Mouse (Mus musculus): ENCODE measurements at regions not wholly inside any gene's neighbourhood (a gene's known extent, or its start where the extent isn't known, plus 50 kb on each side); places are given as distances from the start of the nearest gene placed in this dataset.

DNA sequence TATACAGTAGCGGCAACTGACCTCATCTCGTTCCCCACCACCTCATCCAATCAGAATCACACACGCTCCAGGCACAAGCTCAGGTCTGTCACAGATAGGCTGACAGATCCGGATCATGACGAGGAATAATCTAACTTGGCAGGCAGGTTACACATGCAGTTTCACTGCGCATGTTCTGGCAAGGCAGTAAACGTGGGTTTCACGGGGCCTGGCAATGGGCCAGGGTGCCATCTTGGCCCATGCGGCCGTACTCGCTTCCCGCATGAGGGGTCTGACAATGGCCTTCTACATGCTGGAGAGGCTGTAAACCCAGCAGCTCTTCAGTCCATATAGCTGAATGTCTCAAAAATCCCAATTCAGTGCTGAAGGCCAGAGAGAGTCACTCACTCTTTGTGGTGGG lies 154.1 kb downstream of the Pdcd6ip start:
- H3K27ac ChIP-seq, result no peak overlapping the region
- H3K9me3 ChIP-seq (ENCODE audit: low read length), result no peaks in the 10 kb centered on the region
- H3K36me3 ChIP-seq (ENCODE audit: insufficient read depth, low read length), result no peaks in the 10 kb centered on the region
- no peaks in the 10 kb centered on the region for H3K4me1 ChIP-seq (ENCODE audit: insufficient read depth, low read length)
- DNase-seq (ENCODE audit: low spot score), result no peak
- H3K9ac ChIP-seq (replicated peaks; ENCODE audit: low read length), result no peak overlapping the region
- H3K4me2 ChIP-seq (ENCODE audit: low read depth, low read length), result no peak overlapping the region
- no peak for TF ChIP-seq CTCF (IDR thresholded peaks at IDR 0.05; ENCODE audit: low read depth)
- no peak overlapping the region for H3K4me3 ChIP-seq (ENCODE audit: low read length)
- WGBS, result 85% methylated on average over 12 of the region's 12 CpGs
- ATAC-seq, result no peak
- no peaks in the 10 kb centered on the region for H3K27me3 ChIP-seq (ENCODE audit: insufficient read depth, low read length)

DNA sequence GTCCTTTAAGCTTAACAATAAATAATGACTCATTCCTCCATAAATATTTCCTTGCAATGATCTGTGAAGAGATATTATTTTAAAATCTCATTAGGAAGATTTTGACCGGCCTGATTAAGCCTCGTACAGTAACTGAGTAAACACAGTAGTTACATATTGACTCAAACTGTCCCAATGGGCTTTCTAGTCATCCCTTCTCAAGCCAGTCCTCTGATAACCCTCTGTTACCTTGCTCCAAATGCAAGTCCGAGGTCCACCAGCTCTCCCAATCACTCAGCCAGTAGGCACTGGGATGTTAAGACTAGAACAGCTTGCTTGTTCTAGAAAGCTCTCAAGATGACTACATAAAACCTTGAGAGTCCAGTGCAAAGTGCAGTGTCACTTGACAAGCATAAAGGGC lies 160.6 kb downstream of the Pdcd6ip start:
- Histone ChIP-seq H3K27me3 (ENCODE audit: insufficient read depth, low read length) (no peaks in the 10 kb centered on the region), H3K36me3 (ENCODE audit: insufficient read depth, low read length) (no peaks in the 10 kb centered on the region), H3K4me3 (ENCODE audit: low read length) (no peak overlapping the region), H3K4me2 (ENCODE audit: low read depth, low read length) (no peak overlapping the region), H3K9ac (replicated peaks; ENCODE audit: low read length) (no peak overlapping the region), H3K27ac (no peak overlapping the region), H3K4me1 (ENCODE audit: insufficient read depth, low read length) (no peaks in the 10 kb centered on the region), H3K9me3 (ENCODE audit: low read length) (no peaks in the 10 kb centered on the region)
- TF ChIP-seq CTCF (IDR thresholded peaks at IDR 0.05; ENCODE audit: low read depth), result no peak
- ATAC-seq (no peak), DNase-seq (ENCODE audit: low spot score) (no peak)
- WGBS, result 88% methylated on average over 3 of the region's 3 CpGs

DNA sequence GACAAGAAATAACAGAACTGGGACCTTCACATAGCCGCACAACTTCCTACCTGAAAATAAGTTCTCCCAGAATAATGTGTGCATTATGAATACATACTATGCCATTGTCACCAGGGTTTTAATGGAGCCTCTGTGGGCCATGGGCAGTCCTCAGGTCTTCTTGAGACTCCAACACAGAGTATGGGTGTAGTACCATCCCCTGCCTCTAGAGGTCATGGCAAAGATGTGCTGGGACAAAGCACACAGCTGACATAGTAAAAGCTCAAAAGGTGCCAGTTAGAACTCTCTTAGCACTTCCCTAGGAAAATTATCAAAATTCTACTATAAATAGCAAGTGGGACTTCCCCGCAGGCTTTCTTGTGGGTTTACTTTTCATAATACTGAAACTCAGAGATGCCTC lies 179.5 kb downstream of the Pdcd6ip start:
- H3K4me3 ChIP-seq (ENCODE audit: low read length), result no peak overlapping the region
- ATAC-seq (no peak), DNase-seq (ENCODE audit: low spot score) (peak; percentile 56)
- H3K4me1 ChIP-seq (ENCODE audit: insufficient read depth, low read length), result no peaks in the 10 kb centered on the region
- H3K36me3 ChIP-seq (ENCODE audit: insufficient read depth, low read length), result no peaks in the 10 kb centered on the region
- H3K27me3 ChIP-seq (ENCODE audit: insufficient read depth, low read length), result no peaks in the 10 kb centered on the region
- H3K4me2 ChIP-seq (ENCODE audit: low read depth, low read length), result no peak overlapping the region
- H3K9ac ChIP-seq (replicated peaks; ENCODE audit: low read length), result no peak overlapping the region
- peak; percentile 65 for TF ChIP-seq CTCF (IDR thresholded peaks at IDR 0.05; ENCODE audit: low read depth)
- no peaks in the 10 kb centered on the region for H3K9me3 ChIP-seq (ENCODE audit: low read length)
- no peak overlapping the region for H3K27ac ChIP-seq
- 80% methylated on average over 2 of the region's 2 CpGs for WGBS

DNA sequence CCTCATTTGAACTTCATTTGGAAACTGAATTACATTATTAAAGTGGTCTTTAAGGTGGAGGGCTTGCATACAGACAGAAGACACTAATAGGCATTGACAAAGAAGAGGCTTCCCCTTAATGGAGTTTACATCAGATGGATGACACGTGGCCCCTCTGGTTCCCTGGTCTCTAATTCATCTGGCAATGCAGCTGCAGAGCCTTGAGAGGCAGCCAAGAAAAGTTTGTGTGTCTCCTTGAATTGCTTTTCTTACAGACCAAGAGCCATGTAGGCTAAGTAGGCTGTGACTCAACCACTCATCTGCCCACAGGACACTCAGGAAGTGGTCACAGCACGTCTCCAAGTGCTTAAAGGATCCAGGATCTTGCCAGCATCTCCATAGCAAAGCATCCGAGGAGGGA lies 183.8 kb downstream of the Pdcd6ip start:
- ATAC-seq, result no peak
- TF ChIP-seq CTCF (IDR thresholded peaks at IDR 0.05; ENCODE audit: low read depth), result no peak

DNA sequence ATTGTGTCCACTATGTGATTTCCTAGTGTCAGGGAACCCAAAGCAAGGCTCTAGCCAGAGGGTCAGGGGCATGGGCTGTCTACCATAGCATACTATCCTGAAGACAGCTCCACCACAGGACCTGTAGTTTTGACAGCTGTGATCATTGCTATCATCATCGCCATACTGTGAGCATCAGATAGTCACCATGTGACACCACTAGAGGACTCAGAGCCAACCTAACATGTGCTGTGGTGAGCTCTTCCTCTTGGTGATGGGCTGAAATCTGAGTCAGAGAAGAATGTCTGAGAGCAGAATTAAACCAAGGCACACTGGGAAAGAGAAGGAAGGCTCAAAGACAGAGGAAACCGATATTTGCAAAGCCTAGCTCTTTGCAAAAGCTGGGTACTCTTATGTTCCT lies 184.9 kb downstream of the Pdcd6ip start:
- H3K9me3 ChIP-seq (ENCODE audit: low read length), result no peaks in the 10 kb centered on the region
- H3K27me3 ChIP-seq (ENCODE audit: insufficient read depth, low read length), result no peaks in the 10 kb centered on the region
- H3K4me1 ChIP-seq (ENCODE audit: insufficient read depth, low read length), result peaks cover 4% of the 10 kb centered on the region; the same call in 1 of the 2 replicates
- no peak for TF ChIP-seq CTCF (IDR thresholded peaks at IDR 0.05; ENCODE audit: low read depth)
- no peaks in the 10 kb centered on the region for H3K36me3 ChIP-seq (ENCODE audit: insufficient read depth, low read length)
- no peak overlapping the region for H3K27ac ChIP-seq
- no peak for DNase-seq (ENCODE audit: low spot score)
- no peak overlapping the region for H3K9ac ChIP-seq (replicated peaks; ENCODE audit: low read length)
- H3K4me3 ChIP-seq (ENCODE audit: low read length), result no peak overlapping the region
- no peak for ATAC-seq
- 98% methylated on average over 2 of the region's 2 CpGs for WGBS
- no peak overlapping the region for H3K4me2 ChIP-seq (ENCODE audit: low read depth, low read length)

More for the DNA sequence above, 183.8 kb downstream of the Pdcd6ip start:
- no peaks in the 10 kb centered on the region for H3K27me3 ChIP-seq (ENCODE audit: insufficient read depth, low read length)
- no peaks in the 10 kb centered on the region for H3K36me3 ChIP-seq (ENCODE audit: insufficient read depth, low read length)
- no peak for DNase-seq (ENCODE audit: low spot score)
- no peak overlapping the region for H3K27ac ChIP-seq
- H3K4me1 ChIP-seq (ENCODE audit: insufficient read depth, low read length), result peaks cover 4% of the 10 kb centered on the region; the same call in 1 of the 2 replicates
- H3K9me3 ChIP-seq (ENCODE audit: low read length), result no peaks in the 10 kb centered on the region
- H3K9ac ChIP-seq (replicated peaks; ENCODE audit: low read length), result no peak overlapping the region
- no peak overlapping the region for H3K4me3 ChIP-seq (ENCODE audit: low read length)
- no peak overlapping the region for H3K4me2 ChIP-seq (ENCODE audit: low read depth, low read length)
- WGBS, result 70% methylated on average over 3 of the region's 3 CpGs

DNA sequence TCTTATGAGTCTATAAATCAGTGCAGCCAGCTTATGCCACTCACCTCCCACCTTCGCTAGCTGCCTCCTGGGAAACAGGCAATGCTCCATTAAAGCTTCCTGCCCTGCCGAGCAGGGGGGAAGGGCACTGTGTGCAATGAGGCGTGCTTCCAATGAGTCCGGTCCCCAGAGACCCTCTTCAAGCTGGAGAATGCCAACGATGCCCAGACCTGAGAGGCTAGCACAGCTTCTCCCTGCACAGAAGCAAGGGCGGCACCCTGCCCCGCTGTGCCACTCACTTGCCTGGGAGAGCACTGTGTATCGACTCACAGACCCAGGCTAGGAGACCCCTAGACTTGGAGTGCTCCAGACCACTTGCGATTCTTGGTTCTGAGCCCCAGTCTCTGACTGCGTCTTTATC lies 188.3 kb downstream of the Pdcd6ip start:
- no peaks in the 10 kb centered on the region for H3K36me3 ChIP-seq (ENCODE audit: insufficient read depth, low read length)
- peaks cover 4% of the 10 kb centered on the region; the same call in 1 of the 2 replicates for H3K4me1 ChIP-seq (ENCODE audit: insufficient read depth, low read length)
- DNase-seq (ENCODE audit: low spot score) (no peak), ATAC-seq (no peak)
- no peak overlapping the region for H3K9ac ChIP-seq (replicated peaks; ENCODE audit: low read length)
- no peak for TF ChIP-seq CTCF (IDR thresholded peaks at IDR 0.05; ENCODE audit: low read depth)
- no peak overlapping the region for H3K27ac ChIP-seq
- 49% methylated on average over 10 of the region's 10 CpGs for WGBS
- no peak overlapping the region for H3K4me2 ChIP-seq (ENCODE audit: low read depth, low read length)
- no peaks in the 10 kb centered on the region for H3K9me3 ChIP-seq (ENCODE audit: low read length)
- H3K4me3 ChIP-seq (ENCODE audit: low read length), result no peak overlapping the region
- H3K27me3 ChIP-seq (ENCODE audit: insufficient read depth, low read length), result no peaks in the 10 kb centered on the region

DNA sequence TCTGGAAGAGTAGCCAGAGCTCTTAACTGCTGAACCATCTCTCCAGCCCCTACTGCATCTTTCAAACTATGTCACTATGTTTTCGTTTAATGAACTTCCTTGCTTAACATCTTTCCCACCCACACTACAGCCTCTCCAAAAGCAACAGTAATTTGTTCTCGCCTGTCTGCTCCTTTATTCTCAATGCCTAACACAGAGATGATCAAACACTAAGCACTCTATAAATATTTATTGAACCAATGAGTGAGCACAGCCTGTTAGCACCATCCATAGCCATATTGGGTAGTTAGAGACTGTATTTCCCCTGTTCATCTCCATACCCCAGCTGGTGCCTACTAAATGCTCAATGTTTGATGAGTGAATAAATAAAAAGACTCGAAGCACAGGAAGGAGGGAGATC lies 189.6 kb downstream of the Pdcd6ip start:
- Histone ChIP-seq H3K9ac (replicated peaks; ENCODE audit: low read length) (no peak overlapping the region), H3K27ac (no peak overlapping the region), H3K4me3 (ENCODE audit: low read length) (no peak overlapping the region), H3K4me2 (ENCODE audit: low read depth, low read length) (no peak overlapping the region), H3K36me3 (ENCODE audit: insufficient read depth, low read length) (no peaks in the 10 kb centered on the region), H3K9me3 (ENCODE audit: low read length) (no peaks in the 10 kb centered on the region), H3K27me3 (ENCODE audit: insufficient read depth, low read length) (no peaks in the 10 kb centered on the region), H3K4me1 (ENCODE audit: insufficient read depth, low read length) (peaks cover 4% of the 10 kb centered on the region; the same call in 1 of the 2 replicates)
- ATAC-seq, result no peak
- DNase-seq (ENCODE audit: low spot score), result no peak
- TF ChIP-seq CTCF (IDR thresholded peaks at IDR 0.05; ENCODE audit: low read depth), result no peak
- WGBS, result 76% methylated on average over 3 of the region's 3 CpGs
